Mouse (Mus musculus) neural tube, embryonic 10.5 days (tissue): ENCODE measurements around the gene Nptx1.
A peak's percentile ranks its signal among the peaks of the same experiment; 100 is the strongest.

Experiments used
- DNase-seq: peaks from one replicate; pipeline ENCODE4 v3.0.0-alpha.2; 2017; ENCODE audit warnings: low spot score; ENCODE audit errors: extremely low spot score

The Nptx1 gene

DNA sequence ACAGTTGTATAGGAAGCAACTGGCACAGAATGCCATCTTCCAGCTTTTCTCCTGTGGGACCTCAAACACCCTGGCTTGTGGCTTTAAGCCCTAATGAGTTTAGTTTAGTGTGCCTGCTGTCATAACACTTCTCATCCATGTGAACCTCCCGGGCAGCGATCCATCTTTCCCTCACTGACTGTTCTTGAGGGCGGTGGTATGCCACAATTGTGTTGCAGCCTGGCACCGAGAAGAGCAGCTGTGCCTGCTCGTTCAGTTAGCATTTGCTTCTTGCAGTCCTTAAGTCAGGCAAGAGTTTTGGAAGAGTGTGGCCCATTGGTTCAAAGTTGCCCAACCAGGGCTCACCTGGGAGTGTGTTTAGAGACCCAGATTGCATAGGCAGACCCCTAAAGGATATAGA, 51.4 kb downstream of the Nptx1 start:
- no peak for DNase-seq

DNA sequence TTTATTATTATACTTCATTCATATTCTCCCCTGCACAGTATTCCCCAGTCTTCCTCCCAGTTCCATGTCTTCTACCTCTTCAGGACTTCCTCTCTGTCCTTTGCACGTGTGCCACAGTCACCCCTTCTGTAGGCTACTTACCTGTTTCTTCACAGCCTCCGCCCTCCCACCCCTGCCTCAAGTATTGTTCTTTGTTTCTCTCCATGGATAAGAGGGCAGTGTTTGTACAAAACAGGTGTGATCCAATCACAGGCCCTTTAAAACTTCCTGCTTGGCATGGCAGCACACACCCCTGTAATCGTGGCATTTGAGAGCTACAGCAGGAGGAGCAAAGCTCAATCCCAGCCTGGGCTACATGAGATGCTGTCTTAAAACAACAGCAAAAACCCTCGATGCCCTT, 54.0 kb downstream of the Nptx1 start:
- DNase-seq, result no peak

DNA sequence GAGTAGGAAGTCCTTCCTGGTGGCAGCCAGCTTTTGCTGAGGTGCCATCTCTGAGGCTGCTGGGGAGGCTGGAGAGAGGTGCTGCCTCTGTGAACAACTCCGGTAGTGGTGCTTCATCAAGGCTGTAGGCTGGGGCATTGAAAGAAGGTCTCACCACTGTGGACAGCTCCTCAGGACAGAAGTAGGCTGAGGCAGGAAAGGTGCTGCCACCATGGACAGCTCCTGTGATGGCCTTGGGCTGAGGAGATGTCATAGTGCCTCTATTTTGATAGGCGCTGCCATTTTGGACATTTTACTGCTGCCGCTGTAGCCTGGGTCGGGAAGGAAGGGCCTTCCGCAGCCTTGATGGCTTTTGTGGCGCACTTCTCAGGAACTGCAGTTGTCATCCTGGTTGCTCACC, 54.7 kb downstream of the Nptx1 start:
- no peak for DNase-seq

DNA sequence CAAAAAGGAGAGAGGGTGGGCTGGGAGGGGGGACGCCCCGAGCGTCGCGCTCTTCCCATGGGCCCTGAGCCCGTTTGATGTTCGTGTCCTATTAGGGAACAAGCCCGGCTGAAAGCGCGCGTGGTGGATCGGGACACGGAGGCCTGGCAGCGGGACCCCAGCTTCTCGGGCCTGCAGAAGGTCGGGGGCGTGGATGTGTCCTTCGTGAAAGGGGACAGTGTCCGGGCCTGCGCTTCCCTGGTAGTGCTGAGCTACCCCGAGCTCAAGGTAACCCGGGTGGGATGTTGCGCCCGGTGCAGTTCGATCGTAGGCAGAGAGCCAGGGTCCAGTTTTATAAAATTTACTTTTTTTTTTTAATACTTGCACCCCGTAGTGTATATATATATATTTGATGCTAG, 55.9 kb downstream of the Nptx1 start:
- no peak for DNase-seq

DNA sequence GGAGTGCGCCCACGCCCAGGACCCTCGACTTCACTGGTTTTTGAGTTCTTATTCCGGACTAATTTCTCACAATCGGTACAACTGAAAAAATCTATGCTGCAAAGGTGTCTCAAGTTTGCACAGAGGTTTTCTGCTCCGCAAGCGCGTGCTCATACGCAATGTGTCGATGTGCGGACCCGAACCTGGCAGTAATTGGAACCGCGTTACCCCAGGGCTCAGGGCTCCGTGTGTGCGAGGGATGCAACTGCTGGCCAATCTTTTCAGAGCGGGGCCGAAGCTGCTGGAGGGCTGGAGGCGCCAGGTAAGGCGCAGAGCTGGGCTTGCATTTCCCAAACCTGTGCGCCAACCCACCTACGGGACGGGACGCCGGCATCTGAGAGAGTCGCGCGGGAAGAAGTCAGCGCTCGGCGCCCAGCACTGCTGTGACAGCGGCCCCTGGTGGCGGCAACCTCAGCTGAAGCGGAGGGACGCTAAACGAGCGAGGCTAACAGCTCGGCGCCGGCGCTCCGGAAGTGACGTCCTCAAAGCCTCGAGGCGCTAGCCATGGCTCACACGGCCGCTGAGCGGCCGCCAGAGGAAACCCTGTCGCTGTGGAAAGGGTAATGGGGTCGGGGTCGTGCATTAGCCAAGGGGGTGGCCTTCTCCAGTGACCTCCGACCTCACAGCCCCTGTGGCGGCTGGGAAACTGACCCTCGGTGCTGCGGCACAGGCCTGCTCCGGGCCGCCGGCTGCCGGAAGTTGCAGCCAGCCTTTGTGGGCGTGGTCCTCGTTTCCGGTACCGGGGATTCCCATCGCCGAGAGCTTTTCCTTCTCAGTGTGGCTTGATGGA, 56.5 kb downstream of the Nptx1 start, which contains the start of gene Endov:
TSS of gene Endov (plus strand) at position 487 of the 829 bp plus-strand sequence.
- DNase-seq, result peak; percentile 100
